ENCODE assay signal across 8 mouse cellular contexts in the genomic region with DNA sequence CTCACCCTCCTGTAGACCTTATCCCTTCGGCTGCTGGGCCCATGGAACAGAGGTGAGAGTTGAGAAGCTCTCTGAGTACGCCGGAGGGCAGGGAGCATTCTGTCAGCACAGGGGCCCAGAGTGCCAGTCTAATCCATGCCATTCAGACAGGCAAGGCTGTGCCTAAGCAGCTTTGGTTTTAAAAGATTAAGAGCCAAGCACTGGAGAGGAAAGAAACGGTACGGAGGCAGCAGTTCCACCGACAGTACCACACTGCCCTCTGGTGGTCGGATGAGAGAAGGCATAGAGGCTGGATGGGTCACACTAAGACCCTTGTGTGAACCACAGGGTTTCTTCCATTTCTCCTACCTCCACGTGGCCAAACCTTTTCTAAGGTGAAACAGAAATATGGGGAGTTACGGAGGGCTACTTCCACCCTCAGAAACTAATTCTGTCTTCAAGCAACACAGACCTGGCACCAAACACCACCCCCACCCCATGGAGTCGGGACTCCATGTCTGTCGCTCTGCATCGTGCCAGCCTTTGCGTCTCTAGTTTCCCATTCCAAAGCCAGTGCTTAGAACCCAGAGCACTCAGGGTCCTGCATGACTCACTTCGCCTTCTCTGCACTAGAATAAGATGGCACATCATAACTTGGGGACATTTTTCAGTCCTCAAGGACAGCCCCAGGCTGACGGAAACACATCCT.
DNase-seq lines count a peak whose midpoint lies in the region; ATAC-seq lines count a peak whose summit lies in the region.

No protein-coding gene starts in this region.

- no peaks in the 10 kb centered on the region for H3K9me3 ChIP-seq in liver, embryonic 12.5 days (replicated peaks)
- H3K9me3 ChIP-seq in intestine, embryonic 15.5 days: no peaks in the 10 kb centered on the region
- H3K9me3 ChIP-seq in midbrain, embryonic 12.5 days: no peaks in the 10 kb centered on the region

- H3K27ac ChIP-seq in liver, embryonic 12.5 days: no peak overlapping the region
- no peak overlapping the region for H3K27ac ChIP-seq in intestine, embryonic 15.5 days
- no peak overlapping the region; the same call in 1 of the 2 replicates for H3K27ac ChIP-seq in midbrain, embryonic 12.5 days (replicated peaks)

- no peak overlapping the region for H3K4me2 ChIP-seq in liver, embryonic 12.5 days
- no peak overlapping the region; the same call in 1 of the 2 replicates for H3K4me2 ChIP-seq in intestine, embryonic 15.5 days (replicated peaks)
- H3K4me2 ChIP-seq in midbrain, embryonic 12.5 days (replicated peaks): peak overlapping the region; percentile 39

- DNase-seq in liver: peak; percentile 72
- DNase-seq in embryo, embryonic 11.5 days (ENCODE audit: low read depth, low spot score): peak; percentile 82
- DNase-seq in gastrocnemius, postnatal 36 days: peak; percentile 77 to 84
- DNase-seq in left cerebral cortex, postnatal 10 days (ENCODE audit: extremely low spot score in 1 of 2, low spot score in 2 of 2): peak; percentile 84 to 90
- DNase-seq in spleen, adult 18-20 months: peak; percentile 54 to 81

- 38% methylated on average over 15 of the region's 15 CpGs for WGBS in liver, embryonic 12.5 days (ENCODE audit: insufficient replicate concordance)
- 40% methylated on average over 15 of the region's 15 CpGs for WGBS in intestine, embryonic 15.5 days
- WGBS in midbrain, embryonic 12.5 days: 37% methylated on average over 15 of the region's 15 CpGs

- no peaks in the 10 kb centered on the region for H3K27me3 ChIP-seq in liver, embryonic 12.5 days (replicated peaks)
- H3K27me3 ChIP-seq in intestine, embryonic 15.5 days (replicated peaks): no peaks in the 10 kb centered on the region
- H3K27me3 ChIP-seq in midbrain, embryonic 12.5 days: no peaks in the 10 kb centered on the region

- no peaks in the 10 kb centered on the region for H3K4me1 ChIP-seq in liver, embryonic 12.5 days
- peaks cover 20% of the 10 kb centered on the region for H3K4me1 ChIP-seq in intestine, embryonic 15.5 days (replicated peaks)
- peaks cover 20% of the 10 kb centered on the region for H3K4me1 ChIP-seq in midbrain, embryonic 12.5 days

- ATAC-seq in liver, embryonic 12.5 days: no peak
- ATAC-seq in intestine, embryonic 15.5 days: peak; percentile 80
- peak; percentile 86 for ATAC-seq in midbrain, embryonic 12.5 days (ENCODE audit: low FRiP score, low read depth)

- intact Hi-C loops in gastrocnemius, postnatal 36 days (cut with DNase I): loop anchor here (1.0 to 10.0 kb wide), 3 partner anchors 212 to 961 kb away; no protein-coding TSS in a partner anchor
- intact Hi-C loops in left cerebral cortex, postnatal 10 days (cut with DNase I): loop anchor here (2.0 to 10.0 kb wide), 4 partner anchors 209 to 1109 kb away; no protein-coding TSS in a partner anchor

- H3K9ac ChIP-seq in liver, embryonic 12.5 days: no peak overlapping the region
- no peak overlapping the region for H3K9ac ChIP-seq in intestine, embryonic 15.5 days
- H3K9ac ChIP-seq in midbrain, embryonic 12.5 days (replicated peaks): no peak overlapping the region

- H3K36me3 ChIP-seq in liver, embryonic 12.5 days: no peaks in the 10 kb centered on the region
- no peaks in the 10 kb centered on the region for H3K36me3 ChIP-seq in intestine, embryonic 15.5 days
- H3K36me3 ChIP-seq in midbrain, embryonic 12.5 days: no peaks in the 10 kb centered on the region

- no peak overlapping the region for H3K4me3 ChIP-seq in liver, embryonic 12.5 days
- no peak overlapping the region for H3K4me3 ChIP-seq in intestine, embryonic 15.5 days (replicated peaks)
- H3K4me3 ChIP-seq in midbrain, embryonic 12.5 days: no peak overlapping the region
